Mouse (Mus musculus) T-cell, adult 2 months (primary cell): ENCODE results near the gene Prkcb.

Experiments used
- DNase-seq: peaks from one replicate; pipeline ENCODE4 v3.0.0; 2022; ENCODE audit warnings: low spot score

Gene Prkcb

GRCm38 (mm10) chr7:122320843-122321544, 32.4 kb downstream of the Prkcb start:
- DNase-seq, result no peak

GRCm38 (mm10) chr7:122322038-122322690, 33.6 kb downstream of the Prkcb start:
- no peak for DNase-seq

- DNase-seq, result no peak
These were observed 39.4 kb downstream of the Prkcb start for GRCm38 (mm10) chr7:122327942-122328341.

- no peak for DNase-seq
These were observed 39.9 kb downstream of the Prkcb start for GRCm38 (mm10) chr7:122328466-122328865.

GRCm38 (mm10) chr7:122329588-122329987, 41.0 kb downstream of the Prkcb start:
- DNase-seq, result no peak

GRCm38 (mm10) chr7:122333686-122334085, 45.1 kb downstream of the Prkcb start:
- DNase-seq, result no peak

GRCm38 (mm10) chr7:122337302-122337701, 48.8 kb downstream of the Prkcb start:
- DNase-seq, result no peak

- no peak for DNase-seq
These were observed 49.5 kb downstream of the Prkcb start for GRCm38 (mm10) chr7:122338055-122338454.

- DNase-seq, result no peak
These were observed 50.9 kb downstream of the Prkcb start for GRCm38 (mm10) chr7:122339476-122339875.

- no peak for DNase-seq
These were observed 53.3 kb downstream of the Prkcb start for GRCm38 (mm10) chr7:122341813-122342212.

GRCm38 (mm10) chr7:122344656-122345055, 56.1 kb downstream of the Prkcb start:
- DNase-seq, result no peak

- no peak for DNase-seq
These were observed 58.0 kb downstream of the Prkcb start for GRCm38 (mm10) chr7:122346251-122347242.

GRCm38 (mm10) chr7:122347433-122347832, 58.9 kb downstream of the Prkcb start:
- DNase-seq, result no peak

- no peak for DNase-seq
These were observed 61.4 kb downstream of the Prkcb start for GRCm38 (mm10) chr7:122349961-122350360.

GRCm38 (mm10) chr7:122350741-122351140, 62.2 kb downstream of the Prkcb start:
- DNase-seq, result no peak

GRCm38 (mm10) chr7:122351816-122352215, 63.3 kb downstream of the Prkcb start:
- peak; percentile 60 for DNase-seq

- DNase-seq, result peak; percentile 12
These were observed 64.2 kb downstream of the Prkcb start for GRCm38 (mm10) chr7:122352566-122353277.

GRCm38 (mm10) chr7:122353329-122353728, 64.8 kb downstream of the Prkcb start:
- no peak for DNase-seq

GRCm38 (mm10) chr7:122356941-122357340, 68.4 kb downstream of the Prkcb start:
- DNase-seq, result no peak

GRCm38 (mm10) chr7:122357847-122358246, 69.3 kb downstream of the Prkcb start:
- no peak for DNase-seq

GRCm38 (mm10) chr7:122366635-122367034, 78.1 kb downstream of the Prkcb start:
- no peak for DNase-seq
